Mouse (Mus musculus): ENCODE results near the gene Dnaja3. TPM values are rescaled to one million over a fixed set of nuclear protein-coding genes. Genes with fewer than 3 reads are reported as not detected.

Gene Dnaja3
- polyA plus RNA-seq, 1 experiment = 13.7 TPM

GRCm38 (mm10) chr16:4633661-4634060, 6.1 kb upstream of the Dnaja3 start:
- H3K27me3 ChIP-seq (ENCODE audit: control insufficient read depth, insufficient read depth, low read length) = no peaks in the 10 kb centered on the region
- H3K27ac ChIP-seq (ENCODE audit: insufficient read depth, low read depth, low read length) = no peak overlapping the region
- TF ChIP-seq POLR2A (IDR thresholded peaks at IDR 0.05; ENCODE audit: low read depth, low read length) = no peak
- TF ChIP-seq CTCF (IDR thresholded peaks at IDR 0.05; ENCODE audit: extremely low read depth, insufficient read length, insufficient replicate concordance, low read depth, low read length) = no peak
- WGBS = 95% methylated on average over 3 of the region's 3 CpGs
- H3K36me3 ChIP-seq (ENCODE audit: control insufficient read depth, insufficient read depth, low read length) = peaks cover 53% of the 10 kb centered on the region
- H3K4me3 ChIP-seq (ENCODE audit: low read depth, low read length) = no peak overlapping the region
- H3K4me1 ChIP-seq (ENCODE audit: control insufficient read depth, insufficient read depth, insufficient read length, low read length) = no peaks in the 10 kb centered on the region

DNA sequence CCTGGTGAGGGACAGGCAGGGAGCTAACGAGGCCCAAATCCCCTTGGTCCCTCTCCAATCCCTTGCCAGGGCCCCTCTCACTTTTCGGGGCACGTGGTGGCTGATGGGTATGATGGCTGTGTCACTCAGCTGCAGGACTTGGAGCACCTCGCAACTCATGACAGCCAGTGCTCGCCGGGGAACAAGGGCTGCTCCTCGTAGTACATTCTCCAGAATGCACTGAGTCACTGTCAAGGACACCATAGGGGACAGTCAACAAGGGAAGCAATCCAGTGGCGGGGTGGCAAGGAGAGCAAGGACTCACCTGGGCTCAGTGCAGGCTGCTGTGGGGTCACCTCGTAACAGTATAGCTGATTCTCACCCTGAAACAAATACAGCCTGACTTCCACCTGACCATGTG, 5.1 kb upstream of the Dnaja3 start:
- H3K4me3 ChIP-seq (ENCODE audit: low read depth, low read length) = no peak overlapping the region
- no peak overlapping the region for H3K27ac ChIP-seq (ENCODE audit: insufficient read depth, low read depth, low read length)
- no peak for TF ChIP-seq CTCF (IDR thresholded peaks at IDR 0.05; ENCODE audit: extremely low read depth, insufficient read length, insufficient replicate concordance, low read depth, low read length)
- no peak for TF ChIP-seq POLR2A (IDR thresholded peaks at IDR 0.05; ENCODE audit: low read depth, low read length)
- no peaks in the 10 kb centered on the region for H3K27me3 ChIP-seq (ENCODE audit: control insufficient read depth, insufficient read depth, low read length)
- peaks cover 48% of the 10 kb centered on the region for H3K36me3 ChIP-seq (ENCODE audit: control insufficient read depth, insufficient read depth, low read length)
- WGBS = 92% methylated on average over 9 of the region's 9 CpGs
- H3K4me1 ChIP-seq (ENCODE audit: control insufficient read depth, insufficient read depth, insufficient read length, low read length) = no peaks in the 10 kb centered on the region

GRCm38 (mm10) chr16:4635760-4636159, 4.0 kb upstream of the Dnaja3 start:
- Histone ChIP-seq H3K4me1 (ENCODE audit: control insufficient read depth, insufficient read depth, insufficient read length, low read length) (peaks cover 7% of the 10 kb centered on the region; the same call in 1 of the 2 replicates), H3K27ac (ENCODE audit: insufficient read depth, low read depth, low read length) (no peak overlapping the region), H3K4me3 (ENCODE audit: low read depth, low read length) (no peak overlapping the region), H3K27me3 (ENCODE audit: control insufficient read depth, insufficient read depth, low read length) (no peaks in the 10 kb centered on the region), H3K36me3 (ENCODE audit: control insufficient read depth, insufficient read depth, low read length) (peaks cover 45% of the 10 kb centered on the region)
- 90% methylated on average over 4 of the region's 4 CpGs for WGBS
- no peak for TF ChIP-seq POLR2A (IDR thresholded peaks at IDR 0.05; ENCODE audit: low read depth, low read length)
- TF ChIP-seq CTCF (IDR thresholded peaks at IDR 0.05; ENCODE audit: extremely low read depth, insufficient read length, insufficient replicate concordance, low read depth, low read length) = no peak

DNA sequence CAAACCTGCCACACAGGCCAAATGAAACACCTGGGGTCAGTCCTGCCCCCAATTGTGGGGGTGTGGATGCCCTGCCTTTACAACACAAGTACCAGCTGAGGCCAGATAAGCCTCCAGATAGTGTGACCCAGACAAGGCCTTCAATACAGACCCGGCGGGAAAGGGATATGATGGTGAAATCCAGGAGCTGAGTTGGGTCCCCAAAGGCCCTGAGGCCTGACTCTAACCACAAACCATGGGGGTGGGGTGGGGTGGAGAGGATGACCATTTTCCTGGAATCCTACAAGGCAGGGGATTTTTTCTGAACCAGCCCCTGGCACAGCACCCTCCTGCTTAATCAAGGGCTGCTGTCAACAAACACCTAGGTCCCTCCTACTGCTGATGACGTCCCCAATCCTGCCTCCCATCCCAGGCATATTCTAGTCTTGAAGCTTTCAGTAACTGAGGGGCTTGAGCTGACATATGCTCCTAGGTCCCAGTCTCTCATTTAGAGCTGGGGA, 848 bp upstream of the Dnaja3 start:
- H3K4me1 ChIP-seq (ENCODE audit: control insufficient read depth, insufficient read depth, insufficient read length, low read length) = peaks cover 16% of the 10 kb centered on the region
- no peaks in the 10 kb centered on the region for H3K27me3 ChIP-seq (ENCODE audit: control insufficient read depth, insufficient read depth, low read length)
- TF ChIP-seq POLR2A (IDR thresholded peaks at IDR 0.05; ENCODE audit: low read depth, low read length) (0 out of 2 replicates have a peak, but pooled peaks have one; percentile 10), CTCF (IDR thresholded peaks at IDR 0.05; ENCODE audit: extremely low read depth, insufficient read length, insufficient replicate concordance, low read depth, low read length) (no peak)
- peaks cover 25% of the 10 kb centered on the region for H3K36me3 ChIP-seq (ENCODE audit: control insufficient read depth, insufficient read depth, low read length)
- no peak overlapping the region for H3K4me3 ChIP-seq (ENCODE audit: low read depth, low read length)
- 89% methylated on average over 3 of the region's 3 CpGs for WGBS
- H3K27ac ChIP-seq (ENCODE audit: insufficient read depth, low read depth, low read length) = no peak overlapping the region

- H3K4me1 ChIP-seq (ENCODE audit: control insufficient read depth, insufficient read depth, insufficient read length, low read length) = peaks cover 16% of the 10 kb centered on the region
- 10% methylated on average over 17 of the region's 17 CpGs for WGBS
- H3K4me3 ChIP-seq (ENCODE audit: low read depth, low read length) = peak overlapping the region; percentile 71
- TF ChIP-seq POLR2A (IDR thresholded peaks at IDR 0.05; ENCODE audit: low read depth, low read length) = no peak
- TF ChIP-seq CTCF (IDR thresholded peaks at IDR 0.05; ENCODE audit: extremely low read depth, insufficient read length, insufficient replicate concordance, low read depth, low read length) = no peak
- peaks cover 16% of the 10 kb centered on the region for H3K36me3 ChIP-seq (ENCODE audit: control insufficient read depth, insufficient read depth, low read length)
- H3K27me3 ChIP-seq (ENCODE audit: control insufficient read depth, insufficient read depth, low read length) = no peaks in the 10 kb centered on the region
- H3K27ac ChIP-seq (ENCODE audit: insufficient read depth, low read depth, low read length) = peak overlapping the region; percentile 36; the same call in 1 of the 2 replicates
Observed at GRCm38 (mm10) chr16:4640267-4641005, 647 bp downstream of the Dnaja3 start.

DNA sequence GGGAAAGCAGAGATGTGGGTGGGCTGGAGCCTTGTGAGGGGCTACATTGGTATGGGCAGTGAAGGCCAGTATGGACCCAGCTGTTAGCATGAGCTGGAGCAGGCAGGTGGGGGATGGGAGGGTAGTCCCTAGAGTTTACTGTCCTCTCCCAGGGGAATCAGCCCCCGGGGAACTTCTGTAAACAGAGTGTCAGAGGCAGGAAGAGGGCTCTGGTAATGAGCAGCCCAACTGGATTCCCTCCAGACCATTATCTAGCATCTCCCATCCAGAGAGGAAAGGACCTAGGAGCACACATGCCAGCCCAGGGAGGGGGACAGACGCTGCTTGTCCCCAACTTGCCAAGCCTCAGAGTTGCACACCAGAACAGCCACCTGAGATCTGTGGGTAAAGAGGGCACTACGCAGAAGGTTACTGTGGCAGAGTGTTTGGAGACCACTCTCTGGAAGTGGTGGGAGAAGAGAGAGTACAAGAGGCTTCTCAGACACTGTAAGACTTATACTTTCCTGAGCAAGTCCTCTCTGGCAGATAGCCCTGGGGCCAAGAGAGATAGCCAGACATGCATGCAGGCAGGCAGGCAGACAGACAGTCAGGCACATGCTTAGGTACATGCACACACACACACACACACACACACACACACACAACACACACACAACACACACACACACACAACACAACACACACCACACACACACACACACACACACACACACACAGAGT, 1.5 kb downstream of the Dnaja3 start:
- Histone ChIP-seq H3K27ac (ENCODE audit: insufficient read depth, low read depth, low read length) (peak overlapping the region; percentile 20; the same call in 1 of the 2 replicates), H3K36me3 (ENCODE audit: control insufficient read depth, insufficient read depth, low read length) (peaks cover 16% of the 10 kb centered on the region), H3K4me3 (ENCODE audit: low read depth, low read length) (0 out of 2 replicates have a peak overlapping the region, but pooled peaks have one; percentile 4), H3K27me3 (ENCODE audit: control insufficient read depth, insufficient read depth, low read length) (no peaks in the 10 kb centered on the region), H3K4me1 (ENCODE audit: control insufficient read depth, insufficient read depth, insufficient read length, low read length) (peaks cover 16% of the 10 kb centered on the region)
- TF ChIP-seq CTCF (IDR thresholded peaks at IDR 0.05; ENCODE audit: extremely low read depth, insufficient read length, insufficient replicate concordance, low read depth, low read length) = no peak
- no peak for TF ChIP-seq POLR2A (IDR thresholded peaks at IDR 0.05; ENCODE audit: low read depth, low read length)
- 64% methylated on average over 3 of the region's 3 CpGs for WGBS

GRCm38 (mm10) chr16:4642190-4642589, 2.4 kb downstream of the Dnaja3 start:
- TF ChIP-seq POLR2A (IDR thresholded peaks at IDR 0.05; ENCODE audit: low read depth, low read length) (no peak), CTCF (IDR thresholded peaks at IDR 0.05; ENCODE audit: extremely low read depth, insufficient read length, insufficient replicate concordance, low read depth, low read length) (no peak)
- H3K27me3 ChIP-seq (ENCODE audit: control insufficient read depth, insufficient read depth, low read length) = no peaks in the 10 kb centered on the region
- H3K27ac ChIP-seq (ENCODE audit: insufficient read depth, low read depth, low read length) = no peak overlapping the region
- H3K4me3 ChIP-seq (ENCODE audit: low read depth, low read length) = no peak overlapping the region
- H3K36me3 ChIP-seq (ENCODE audit: control insufficient read depth, insufficient read depth, low read length) = peaks cover 16% of the 10 kb centered on the region
- WGBS = 76% methylated on average over 13 of the region's 13 CpGs
- peaks cover 16% of the 10 kb centered on the region for H3K4me1 ChIP-seq (ENCODE audit: control insufficient read depth, insufficient read depth, insufficient read length, low read length)

Measured in small intestine, adult 2 months (tissue).